Mouse (Mus musculus): ENCODE data around the gene Atcay.

- TF ChIP-seq EP300 (IDR thresholded peaks at IDR 0.05; ENCODE audit: low read length) (no peak), MAFK (IDR thresholded peaks at IDR 0.05; ENCODE audit: insufficient replicate concordance, low read length) (no peak)
Observed at GRCm38 (mm10) chr10:81200141-81200540, 30.5 kb downstream of the Atcay start.

Data from CH12.LX (cell line).